Mouse (Mus musculus) forebrain, embryonic 16.5 days (tissue): ENCODE measurements at regions not wholly inside any gene's neighbourhood (a gene's known extent, or its start where the extent isn't known, plus 50 kb on each side); places are given as distances from the start of the nearest gene placed in this dataset.
"Not testable (repeated sequence)": the region's sequence is repeated elsewhere in the genome, so short reads cannot be mapped to it uniquely, and the experiment has no call there.

Experiments used
- ATAC-seq: fragments of 200-750 bp; cut with Nextera tagmentation; 2 replicates; pipeline ENCODE4 v1.8.0; 2017; ENCODE audit warnings: mild to moderate bottlenecking, moderate library complexity
- H3K27ac ChIP-seq: fragments of 300-500 bp; sonication (generic); 2 replicates; pipeline ENCODE4 v1.5.1; 2014; ENCODE audit warnings: low read length, control low read depth
- H3K27me3 ChIP-seq: fragments of 300-500 bp; sonication (generic); replicated peaks from 2 replicates; pipeline ENCODE4 v1.6.1; 2014; ENCODE audit warnings: low read length; ENCODE audit not compliant: control insufficient read depth, insufficient read depth
- H3K36me3 ChIP-seq: fragments of 300-500 bp; sonication (generic); 2 replicates; pipeline ENCODE4 v1.6.1; 2014; ENCODE audit not compliant: control insufficient read depth, insufficient read depth
- H3K4me1 ChIP-seq: fragments of 300-500 bp; sonication (generic); replicated peaks from 2 replicates; pipeline ENCODE4 v1.6.1; 2014; ENCODE audit warnings: low read length; ENCODE audit not compliant: control insufficient read depth, insufficient read depth
- H3K4me2 ChIP-seq: fragments of 300-500 bp; sonication (generic); 2 replicates; pipeline ENCODE4 v1.6.1; 2014; ENCODE audit warnings: mild to moderate bottlenecking, low read length, control low read depth
- H3K4me3 ChIP-seq: fragments of 300-500 bp; sonication (generic); replicated peaks from 2 replicates; pipeline ENCODE4 v1.5.1; 2014; ENCODE audit warnings: mild to moderate bottlenecking, low read length, control low read depth
- H3K9ac ChIP-seq: fragments of 300-500 bp; sonication (generic); replicated peaks from 2 replicates; pipeline ENCODE4 v1.6.1; 2014; ENCODE audit warnings: low read depth, low read length, control low read depth
- H3K9me3 ChIP-seq: fragments of 300-500 bp; sonication (generic); 2 replicates; pipeline ENCODE4 v1.6.1; 2016; ENCODE audit warnings: low read length; ENCODE audit not compliant: control insufficient read depth
- WGBS: fragments of 180-500 bp; shearing (Covaris S2); extraction: QIAGEN DNeasy Blood & Tissue Kit; methylation state at CpG from one replicate; pipeline ENCODE4 v1.1.7; 2014; 5-methylcytosine and 5-hydroxymethylcytosine counted together

GRCm38 (mm10) chr11:63238655-63239054, 109.9 kb downstream of the Pmp22 start:
- 51% methylated on average over 4 of the region's 4 CpGs for WGBS
- Histone ChIP-seq H3K4me3 (no peak overlapping the region), H3K4me1 (peaks cover 4% of the 10 kb centered on the region; the same call in 1 of the 2 replicates), H3K27me3 (no peaks in the 10 kb centered on the region), H3K9me3 (no peaks in the 10 kb centered on the region), H3K4me2 (no peak overlapping the region), H3K27ac (no peak overlapping the region), H3K9ac (no peak overlapping the region), H3K36me3 (no peaks in the 10 kb centered on the region)
- no peak for ATAC-seq

GRCm38 (mm10) chr11:63243906-63244416, 115.2 kb downstream of the Pmp22 start:
- no peak overlapping the region for H3K4me2 ChIP-seq
- no peaks in the 10 kb centered on the region for H3K36me3 ChIP-seq
- ATAC-seq, result no peak
- H3K9me3 ChIP-seq, result no peaks in the 10 kb centered on the region
- no peaks in the 10 kb centered on the region for H3K27me3 ChIP-seq
- no peak overlapping the region for H3K4me3 ChIP-seq
- 70% methylated on average over 9 of the region's 9 CpGs for WGBS
- peaks cover 3% of the 10 kb centered on the region; the same call in 1 of the 2 replicates for H3K4me1 ChIP-seq
- H3K9ac ChIP-seq, result no peak overlapping the region
- H3K27ac ChIP-seq, result no peak overlapping the region

- H3K4me3 ChIP-seq, result no peak overlapping the region
- no peaks in the 10 kb centered on the region for H3K9me3 ChIP-seq
- H3K27ac ChIP-seq, result no peak overlapping the region
- H3K4me1 ChIP-seq, result peaks cover 4% of the 10 kb centered on the region
- no peaks in the 10 kb centered on the region for H3K36me3 ChIP-seq
- no peaks in the 10 kb centered on the region for H3K27me3 ChIP-seq
- WGBS, result 78% methylated on average over 6 of the region's 6 CpGs
- H3K9ac ChIP-seq, result no peak overlapping the region
- ATAC-seq, result no peak
- H3K4me2 ChIP-seq, result no peak overlapping the region
Observed at GRCm38 (mm10) chr11:63245041-63245440, 116.3 kb downstream of the Pmp22 start.

GRCm38 (mm10) chr11:63246052-63246661, 117.4 kb downstream of the Pmp22 start:
- WGBS, result 13% methylated on average over 9 of the region's 9 CpGs
- H3K27ac ChIP-seq, result no peak overlapping the region
- peak; percentile 50; the same call in 1 of the 2 replicates for ATAC-seq

GRCm38 (mm10) chr11:63252012-63252856, 123.5 kb downstream of the Pmp22 start:
- ATAC-seq, result no peak
- WGBS, result 77% methylated on average over 8 of the region's 8 CpGs
- no peaks in the 10 kb centered on the region for H3K36me3 ChIP-seq
- peaks cover 11% of the 10 kb centered on the region for H3K4me1 ChIP-seq
- H3K27me3 ChIP-seq, result no peaks in the 10 kb centered on the region
- no peak overlapping the region for H3K27ac ChIP-seq
- H3K4me3 ChIP-seq, result no peak overlapping the region
- H3K4me2 ChIP-seq, result no peak overlapping the region
- no peak overlapping the region for H3K9ac ChIP-seq
- no peaks in the 10 kb centered on the region for H3K9me3 ChIP-seq

More at GRCm38 (mm10) chr11:63246052-63246661, 117.4 kb downstream of the Pmp22 start:
- no peaks in the 10 kb centered on the region for H3K9me3 ChIP-seq
- no peak overlapping the region for H3K9ac ChIP-seq
- no peak overlapping the region for H3K4me3 ChIP-seq
- peaks cover 8% of the 10 kb centered on the region for H3K4me1 ChIP-seq
- no peaks in the 10 kb centered on the region for H3K36me3 ChIP-seq
- no peak overlapping the region for H3K4me2 ChIP-seq
- no peaks in the 10 kb centered on the region for H3K27me3 ChIP-seq

- no peak overlapping the region for H3K27ac ChIP-seq
Observed at GRCm38 (mm10) chr11:63252968-63253602, 124.3 kb downstream of the Pmp22 start.

GRCm38 (mm10) chr11:63264432-63265061, 135.8 kb downstream of the Pmp22 start:
- Histone ChIP-seq H3K9me3 (no peaks in the 10 kb centered on the region), H3K4me2 (no peak overlapping the region), H3K36me3 (no peaks in the 10 kb centered on the region), H3K27ac (no peak overlapping the region), H3K4me3 (no peak overlapping the region), H3K4me1 (peaks cover 3% of the 10 kb centered on the region; the same call in 1 of the 2 replicates), H3K9ac (no peak overlapping the region), H3K27me3 (no peaks in the 10 kb centered on the region)
- 47% methylated on average over 9 of the region's 9 CpGs for WGBS
- ATAC-seq, result no peak

More at GRCm38 (mm10) chr11:63252968-63253602, 124.3 kb downstream of the Pmp22 start:
- Histone ChIP-seq H3K9ac (no peak overlapping the region), H3K4me1 (peaks cover 11% of the 10 kb centered on the region), H3K4me3 (no peak overlapping the region), H3K27me3 (no peaks in the 10 kb centered on the region), H3K4me2 (no peak overlapping the region), H3K9me3 (no peaks in the 10 kb centered on the region), H3K36me3 (no peaks in the 10 kb centered on the region)
- ATAC-seq, result no peak
- WGBS, result 37% methylated on average over 5 of the region's 5 CpGs

GRCm38 (mm10) chr11:63266290-63266689, 137.5 kb downstream of the Pmp22 start:
- not testable (repeated sequence) for H3K4me2 ChIP-seq, H3K27me3 ChIP-seq, H3K36me3 ChIP-seq, H3K4me1 ChIP-seq, ATAC-seq, H3K9me3 ChIP-seq, H3K9ac ChIP-seq, H3K27ac ChIP-seq, H3K4me3 ChIP-seq
- 77% methylated on average over 2 of the region's 2 CpGs for WGBS

GRCm38 (mm10) chr11:63276641-63277040, 147.9 kb downstream of the Pmp22 start:
- H3K27ac ChIP-seq, result no peak overlapping the region
- no peaks in the 10 kb centered on the region for H3K27me3 ChIP-seq
- no peak overlapping the region for H3K9ac ChIP-seq
- 92% methylated on average over 5 of the region's 5 CpGs for WGBS
- no peaks in the 10 kb centered on the region for H3K9me3 ChIP-seq
- H3K36me3 ChIP-seq, result no peaks in the 10 kb centered on the region
- H3K4me3 ChIP-seq, result no peak overlapping the region
- ATAC-seq, result no peak
- H3K4me1 ChIP-seq, result no peaks in the 10 kb centered on the region
- no peak overlapping the region for H3K4me2 ChIP-seq
